In the genomic region with DNA sequence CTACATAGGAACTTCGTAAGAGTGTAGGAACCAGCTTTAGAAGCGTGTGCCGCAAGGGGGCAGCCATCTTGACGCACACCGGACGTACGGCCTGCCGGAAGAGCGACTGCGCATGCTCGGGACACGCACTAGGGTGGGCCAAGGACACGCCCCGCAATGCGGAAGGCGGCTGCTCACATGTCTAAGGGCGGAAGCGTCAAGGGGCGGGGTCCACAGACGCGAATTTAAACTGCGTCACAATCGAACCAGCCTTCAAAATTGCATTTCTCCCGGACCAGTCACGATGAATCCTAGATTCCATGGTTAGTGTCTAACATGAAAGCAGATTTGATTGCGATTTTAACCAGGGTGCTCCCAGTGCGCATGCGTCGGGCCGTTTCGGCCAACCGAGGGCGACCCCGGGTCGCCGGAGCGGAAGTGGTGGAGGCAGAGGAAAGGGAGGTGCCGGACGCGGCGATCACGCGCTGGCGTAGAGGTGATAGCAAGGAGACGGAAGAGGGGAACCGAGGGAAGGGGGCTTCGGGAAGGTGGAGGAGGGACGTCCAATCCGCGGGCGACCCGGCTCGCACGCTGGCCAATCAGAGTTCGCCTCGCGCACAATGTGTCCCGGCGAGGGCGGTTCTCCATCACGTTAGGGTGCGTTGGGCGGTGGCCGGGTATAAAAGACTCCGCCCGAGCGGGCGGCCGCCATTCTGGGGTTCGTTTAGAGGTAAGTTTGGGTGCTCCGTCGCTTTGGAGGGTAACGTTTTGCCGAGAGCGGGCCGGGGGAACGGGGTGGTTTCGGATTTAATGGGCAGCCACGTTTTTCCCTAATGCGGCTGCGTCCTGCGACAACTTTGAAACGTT, we compare ENCODE assay signal across 8 mouse cellular contexts. TPM values are rescaled to one million over a fixed set of nuclear protein-coding genes. Genes with fewer than 3 reads are reported as not detected.
A peak's percentile ranks its signal among the peaks of the same experiment; 100 is the strongest.
DNase-seq lines count a peak whose midpoint lies in the region; ATAC-seq and TF ChIP-seq lines count a peak whose summit lies in the region.

A gene (minus strand): TSS at position 93 of the 846 bp plus-strand sequence.
A gene (plus strand): TSS at position 138 of the 846 bp plus-strand sequence.

- peaks cover 55% of the 10 kb centered on the region for H3K36me3 ChIP-seq in G1E (replicated peaks)
- no peaks in the 10 kb centered on the region for H3K36me3 ChIP-seq in forebrain, embryonic 16.5 days (ENCODE audit: control insufficient read depth, insufficient read depth)
- peaks cover 39% of the 10 kb centered on the region for H3K36me3 ChIP-seq in lung, embryonic 14.5 days (ENCODE audit: insufficient read depth)
- peaks cover 10% of the 10 kb centered on the region for H3K36me3 ChIP-seq in thymus, adult 2 months (ENCODE audit: control insufficient read depth, insufficient read depth, low read length)

- H3K4me1 ChIP-seq in G1E (ENCODE audit: insufficient read depth, low read depth, low read length), result peaks cover 56% of the 10 kb centered on the region
- H3K4me1 ChIP-seq in forebrain, embryonic 16.5 days (replicated peaks; ENCODE audit: control insufficient read depth, insufficient read depth, low read length), result peaks cover 32% of the 10 kb centered on the region
- peaks cover 11% of the 10 kb centered on the region for H3K4me1 ChIP-seq in lung, embryonic 14.5 days (ENCODE audit: insufficient read depth)
- H3K4me1 ChIP-seq in olfactory bulb, adult 2 months (ENCODE audit: control insufficient read depth, insufficient read depth, low read length), result peaks cover 7% of the 10 kb centered on the region
- H3K4me1 ChIP-seq in thymus, adult 2 months (replicated peaks; ENCODE audit: control insufficient read depth, insufficient read depth, low read length), result peaks cover 9% of the 10 kb centered on the region

- peak; percentile 80 for ATAC-seq in G1E (ENCODE audit: extremely low read depth, insufficient number of reproducible peaks, low FRiP score, poor library complexity, severe bottlenecking)
- peak; percentile 93 for ATAC-seq in forebrain, embryonic 16.5 days
- ATAC-seq in lung, embryonic 14.5 days (ENCODE audit: insufficient read depth), result peak; percentile 95

- WGBS in forebrain, embryonic 16.5 days, result under 1% methylated on average over 83 of the region's 83 CpGs
- WGBS in lung, embryonic 14.5 days, result under 1% methylated on average over 83 of the region's 83 CpGs
- under 1% methylated on average over 83 of the region's 83 CpGs for WGBS in olfactory bulb, adult 2 months
- under 1% methylated on average over 83 of the region's 83 CpGs for WGBS in thymus, adult 2 months

- intact Hi-C loops in heart, postnatal 36 days (cut with DNase I), result loop anchor here (2.0 kb wide), 2 partner anchors 50 to 80 kb away; no protein-coding TSS in a partner anchor

- H3K9ac ChIP-seq in forebrain, embryonic 16.5 days (replicated peaks; ENCODE audit: low read depth, low read length), result peak within 1 kb of the TSS; percentile 96
- peak within 1 kb of the TSS; percentile 96 for H3K9ac ChIP-seq in lung, embryonic 14.5 days

- no peaks in the 10 kb centered on the region for H3K9me3 ChIP-seq in G1E (replicated peaks)
- H3K9me3 ChIP-seq in forebrain, embryonic 16.5 days (ENCODE audit: control insufficient read depth, low read length), result no peaks in the 10 kb centered on the region
- H3K9me3 ChIP-seq in lung, embryonic 14.5 days (ENCODE audit: low read depth, low read length), result no peaks in the 10 kb centered on the region

- peak; percentile 91 for DNase-seq in G1E (ENCODE audit: low spot score)
- peak; percentile 98 to 100 for DNase-seq in cerebellum, adult 18-20 months
- peak; percentile 97 to 98 for DNase-seq in heart, postnatal 36 days
- DNase-seq in layer of hippocampus, adult 2 months (ENCODE audit: low spot score in 2 of 2), result peak; percentile 98 to 100
- peak; percentile 100 for DNase-seq in lung, embryonic 14.5 days
- peak; percentile 99 for DNase-seq in thymus, adult 2 months

- no peaks in the 10 kb centered on the region for H3K27me3 ChIP-seq in G1E (ENCODE audit: insufficient read depth, low read length)
- no peaks in the 10 kb centered on the region for H3K27me3 ChIP-seq in forebrain, embryonic 16.5 days (replicated peaks; ENCODE audit: control insufficient read depth, insufficient read depth, low read length)
- no peaks in the 10 kb centered on the region for H3K27me3 ChIP-seq in lung, embryonic 14.5 days (ENCODE audit: insufficient read depth, low read length)
- H3K27me3 ChIP-seq in thymus, adult 2 months (ENCODE audit: control insufficient read depth, insufficient read depth, low read length), result no peaks in the 10 kb centered on the region

- H3K27ac ChIP-seq in forebrain, embryonic 16.5 days (ENCODE audit: low read length), result peak within 1 kb of the TSS; percentile 99
- peak within 1 kb of the TSS; percentile 100 for H3K27ac ChIP-seq in layer of hippocampus, adult 2 months
- peak within 1 kb of the TSS; percentile 99 for H3K27ac ChIP-seq in lung, embryonic 14.5 days (ENCODE audit: low read depth)
- H3K27ac ChIP-seq in olfactory bulb, adult 2 months (ENCODE audit: insufficient read depth, low read depth, low read length), result peak within 1 kb of the TSS; percentile 100
- H3K27ac ChIP-seq in thymus, adult 2 months (ENCODE audit: control insufficient read depth, insufficient read depth, low read length), result peak within 1 kb of the TSS; percentile 98

- H3K4me3 ChIP-seq in G1E (ENCODE audit: low read depth, low read length), result peak within 1 kb of the TSS; percentile 79
- H3K4me3 ChIP-seq in forebrain, embryonic 16.5 days (replicated peaks; ENCODE audit: low read length), result peak within 1 kb of the TSS; percentile 75
- H3K4me3 ChIP-seq in layer of hippocampus, adult 2 months, result peak within 1 kb of the TSS; percentile 93
- H3K4me3 ChIP-seq in lung, embryonic 14.5 days (ENCODE audit: low read depth, low read length), result peak within 1 kb of the TSS; percentile 79
- peak within 1 kb of the TSS; percentile 78 for H3K4me3 ChIP-seq in olfactory bulb, adult 2 months (ENCODE audit: insufficient read depth, low read depth, low read length)
- H3K4me3 ChIP-seq in thymus, adult 2 months (ENCODE audit: control insufficient read depth, insufficient read depth, low read length), result peak within 1 kb of the TSS; percentile 65

- peak within 1 kb of the TSS; percentile 91 for H3K4me2 ChIP-seq in forebrain, embryonic 16.5 days (ENCODE audit: low read length)
- peak within 1 kb of the TSS; percentile 100 for H3K4me2 ChIP-seq in lung, embryonic 14.5 days

- TF ChIP-seq POLR2A in olfactory bulb, adult 2 months (IDR thresholded peaks at IDR 0.05; ENCODE audit: insufficient read depth, low read depth, low read length), result peak; percentile 100
- peak; percentile 99 for TF ChIP-seq POLR2A in thymus, adult 2 months (IDR thresholded peaks at IDR 0.05; ENCODE audit: control insufficient read depth, extremely low read depth, insufficient read depth, low read length, poor library complexity)

- no peak for TF ChIP-seq CTCF in G1E (IDR thresholded peaks at IDR 0.05; ENCODE audit: low read depth, low read length)
- TF ChIP-seq CTCF in layer of hippocampus, adult 2 months (conservative IDR thresholded peaks at IDR 0.05), result peak; percentile 80
- TF ChIP-seq CTCF in lung, embryonic 14.5 days (IDR thresholded peaks at IDR 0.05; ENCODE audit: low read depth), result peak; percentile 78
- no peak; the same call in 1 of the 2 replicates for TF ChIP-seq CTCF in olfactory bulb, adult 2 months (IDR thresholded peaks at IDR 0.05; ENCODE audit: insufficient read depth, low read depth, low read length)
- peak; percentile 71; the same call in 1 of the 2 replicates for TF ChIP-seq CTCF in thymus, adult 2 months (IDR thresholded peaks at IDR 0.05; ENCODE audit: borderline replicate concordance, control insufficient read depth, extremely low read depth, insufficient read depth, low read length, poor library complexity)

RNA-seq across cellular contexts. Expression of the first gene that starts in this region (rescaled TPM):
- total RNA-seq in G1E (2014; fragmentation: Nextera tagmentation) (107 and 118 TPM in 2 replicates), G1E (2017) (103 and 127 TPM in 2 replicates)
- 7.8 and 8.9 TPM in 2 replicates for polyA plus RNA-seq in G1E (2012)
- polyA plus RNA-seq in forebrain, embryonic 16.5 days (2015; fragmentation: Nextera tagmentation; extraction: Ambion mirVana), result 50.8 and 55.6 TPM in 2 replicates
- total RNA-seq in heart, postnatal 36 days (2021), result 10 to 100 TPM; 51.6 to 53.4 TPM
- 10 to 100 TPM; 36.3 to 43.0 TPM for total RNA-seq in layer of hippocampus, adult 2 months (2021)
- polyA plus RNA-seq in lung, embryonic 14.5 days (2014; fragmentation: Nextera tagmentation; extraction: Ambion mirVana), result 84.5 and 89.1 TPM in 2 replicates
- polyA plus RNA-seq in olfactory bulb, adult 2 months (2012; ENCODE audit: insufficient read depth, insufficient read length, low replicate concordance, missing spikeins), result not detected in 2 replicates
- polyA plus RNA-seq in thymus, adult 2 months (2012; rRNA removed), result 67.6 and 69.7 TPM in 2 replicates

RNA-seq across cellular contexts. Expression of the second gene that starts in this region (rescaled TPM):
- 85.7 and 93.8 TPM in 2 replicates for total RNA-seq in G1E (2014; fragmentation: Nextera tagmentation)
- 64.7 and 77.3 TPM in 2 replicates for total RNA-seq in G1E (2017)
- 30.9 and 33.0 TPM in 2 replicates for polyA plus RNA-seq in G1E (2012)
- 47.0 and 50.7 TPM in 2 replicates for polyA plus RNA-seq in forebrain, embryonic 16.5 days (2015; fragmentation: Nextera tagmentation; extraction: Ambion mirVana)
- total RNA-seq in heart, postnatal 36 days (2021), result 10 to 100 TPM; 22.6 to 44.3 TPM
- total RNA-seq in layer of hippocampus, adult 2 months (2021), result 10 to 100 TPM; 83.2 to 83.8 TPM
- 36.3 and 38.5 TPM in 2 replicates for polyA plus RNA-seq in lung, embryonic 14.5 days (2014; fragmentation: Nextera tagmentation; extraction: Ambion mirVana)
- polyA plus RNA-seq in olfactory bulb, adult 2 months (2012; ENCODE audit: insufficient read depth, insufficient read length, low replicate concordance, missing spikeins), result not detected in 2 replicates
- polyA plus RNA-seq in thymus, adult 2 months (2012; rRNA removed), result 63.0 and 65.6 TPM in 2 replicates

Comparison
In these comparisons a context has a peak if more than half of its experiments do, and no peak if none do; other contexts are left out.
1. Peak in every context shown above with its lines: DNase-seq, ATAC-seq, H3K4me3 ChIP-seq and H3K27ac ChIP-seq.
2. CTCF ChIP-seq: peak in layer of hippocampus, adult 2 months (single experiment), lung, embryonic 14.5 days (single experiment) and thymus, adult 2 months (single experiment); none in G1E (single experiment) and olfactory bulb, adult 2 months (single experiment).